Mouse (Mus musculus): ENCODE results near the gene Eno2.

DNA sequence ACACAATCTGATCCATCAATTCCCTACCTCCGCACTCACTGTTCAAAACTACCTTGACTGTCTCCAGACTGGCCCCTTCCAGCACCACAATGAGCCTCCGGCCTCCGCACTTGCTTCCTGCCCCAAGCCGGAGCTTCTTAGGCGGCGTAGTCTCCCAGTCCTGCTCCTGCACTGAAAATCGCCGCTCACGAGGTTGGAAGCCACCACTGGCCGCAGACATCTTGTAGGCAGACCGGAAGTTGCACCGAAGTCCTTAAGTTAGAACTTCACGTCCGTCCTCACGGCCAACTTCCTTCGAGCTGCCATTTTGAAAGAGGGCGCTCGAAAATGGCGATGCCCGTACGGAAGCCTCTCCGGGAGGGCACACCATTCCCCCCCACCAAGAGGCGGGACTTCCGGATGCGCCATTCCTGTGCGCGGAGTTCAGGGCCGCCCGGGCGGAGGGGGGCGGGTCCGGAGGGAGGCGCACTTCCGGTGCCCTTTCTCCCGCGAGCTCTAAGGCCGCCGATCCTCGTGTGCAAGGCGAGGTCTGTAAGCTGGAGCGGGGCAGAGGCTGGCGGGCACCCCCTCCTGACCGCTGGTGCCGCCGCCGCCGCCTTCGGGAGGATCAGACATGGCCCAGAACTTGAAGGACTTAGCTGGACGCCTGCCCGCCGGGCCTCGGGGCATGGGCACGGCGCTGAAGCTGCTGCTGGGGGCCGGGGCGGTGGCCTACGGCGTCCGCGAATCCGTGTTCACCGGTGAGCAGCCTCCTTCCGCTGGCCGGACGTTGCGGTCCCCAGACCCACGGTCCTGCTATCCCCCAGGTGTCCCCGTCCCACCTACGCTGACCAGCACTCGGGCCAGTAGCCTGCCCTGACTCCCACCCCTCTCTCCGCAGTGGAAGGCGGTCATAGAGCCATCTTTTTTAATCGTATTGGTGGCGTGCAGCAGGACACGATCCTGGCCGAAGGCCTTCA lies 57.4 kb downstream of the Eno2 start, which contains the start of the genes Emg1 and Phb2:
- TF ChIP-seq CTCF (IDR thresholded peaks at IDR 0.05; ENCODE audit: low read depth): peak; percentile 42
- TF ChIP-seq EP300 (optimal IDR thresholded peaks at IDR 0.05): peak; percentile 29

Measured in stomach, postnatal 0 days (tissue).